Mouse (Mus musculus) left cerebral cortex, postnatal 25 days (tissue): ENCODE data around the gene Stard8. TPM values are rescaled to one million over a fixed set of nuclear protein-coding genes. Genes with fewer than 3 reads are reported as not detected.
"Not testable (repeated sequence)": the region's sequence is repeated elsewhere in the genome, so short reads cannot be mapped to it uniquely, and the experiment has no call there.

Experiments used
- DNase-seq, 2 experiments: peaks; one replicate each; pipeline ENCODE4 v3.0.0; 2022; ENCODE audit warnings: low spot score in 2 of 2, mixed read lengths in 1 of 2
- intact Hi-C: fragments of 180-260 bp; cut with DNase I; formaldehyde crosslinking; loops from one replicate; pipeline ENCODE4 v1.15.1; 2025
- total RNA-seq, 2 experiments: library from RNA; stranded (reverse); gene quantifications; 2 replicates each; pipeline ENCODE4 v1.2.3; 2021

The Stard8 gene
- total RNA-seq = 10 to 100 TPM; 45.7 to 50.6 TPM

GRCm38 (mm10) chrX:99003046-99003445 is at the start of gene Stard8:
Gene Stard8, plus strand, starts transcription at chrX:99003248.
- DNase-seq = no peak
- intact Hi-C loops = no loop called here

- intact Hi-C loops = no loop called here
- no peak for DNase-seq
Observed at GRCm38 (mm10) chrX:98953941-98954340, 49.1 kb upstream of the Stard8 start.

- no peak for DNase-seq
- intact Hi-C loops = no loop called here
Observed at GRCm38 (mm10) chrX:98958287-98958686, 44.8 kb upstream of the Stard8 start.

- intact Hi-C loops = no loop called here
- DNase-seq = no peak
Observed at GRCm38 (mm10) chrX:98959050-98959449, 44.0 kb upstream of the Stard8 start.

GRCm38 (mm10) chrX:98963742-98964141 is 39.3 kb upstream of the Stard8 start:
- intact Hi-C loops = no loop called here

GRCm38 (mm10) chrX:98964513-98964912 is 38.5 kb upstream of the Stard8 start:
- intact Hi-C loops = no loop called here
- DNase-seq = no peak

More at GRCm38 (mm10) chrX:98963742-98964141, 39.3 kb upstream of the Stard8 start:
- DNase-seq = no peak

- intact Hi-C loops = loop anchor here (5.0 to 10.0 kb wide), 2 partner anchors 121 to 668 kb away; no protein-coding TSS in a partner anchor
- DNase-seq = not testable (repeated sequence)
Observed at GRCm38 (mm10) chrX:98986611-98987010, 16.4 kb upstream of the Stard8 start.

GRCm38 (mm10) chrX:98989574-98989973 is 13.5 kb upstream of the Stard8 start:
- peak; percentile 21 to 39 for DNase-seq

GRCm38 (mm10) chrX:99002065-99002464 is 983 bp upstream of the Stard8 start:
- intact Hi-C loops = no loop called here

More at GRCm38 (mm10) chrX:98989574-98989973, 13.5 kb upstream of the Stard8 start:
- intact Hi-C loops = loop anchor here (2.0 to 10.0 kb wide), 3 partner anchors 59 to 665 kb away; no protein-coding TSS in a partner anchor

GRCm38 (mm10) chrX:99010581-99010980 is 7.5 kb downstream of the Stard8 start:
- DNase-seq = no peak
- intact Hi-C loops = no loop called here

More at GRCm38 (mm10) chrX:99002065-99002464, 983 bp upstream of the Stard8 start:
- no peak for DNase-seq

GRCm38 (mm10) chrX:99011281-99011680 is 8.2 kb downstream of the Stard8 start:
- intact Hi-C loops = no loop called here
- no peak for DNase-seq

GRCm38 (mm10) chrX:99012486-99012885 is 9.4 kb downstream of the Stard8 start:
- DNase-seq = no peak
- intact Hi-C loops = no loop called here

GRCm38 (mm10) chrX:99015705-99016104 is 12.7 kb downstream of the Stard8 start:
- intact Hi-C loops = no loop called here

GRCm38 (mm10) chrX:99016987-99017386 is 13.9 kb downstream of the Stard8 start:
- no peak for DNase-seq
- intact Hi-C loops = no loop called here

More at GRCm38 (mm10) chrX:99015705-99016104, 12.7 kb downstream of the Stard8 start:
- no peak for DNase-seq

GRCm38 (mm10) chrX:99017874-99018273 is 14.8 kb downstream of the Stard8 start:
- intact Hi-C loops = no loop called here
- DNase-seq = peak in 1 of 2 experiments; percentile 39

GRCm38 (mm10) chrX:99019303-99019702 is 16.3 kb downstream of the Stard8 start:
- intact Hi-C loops = no loop called here
- no peak for DNase-seq

- intact Hi-C loops = no loop called here
- DNase-seq = no peak
Observed at GRCm38 (mm10) chrX:99020215-99020614, 17.2 kb downstream of the Stard8 start.

GRCm38 (mm10) chrX:99021593-99021992 is 18.5 kb downstream of the Stard8 start:
- peak in 1 of 2 experiments; percentile 15 for DNase-seq
- intact Hi-C loops = no loop called here

- DNase-seq = no peak
- intact Hi-C loops = no loop called here
Observed at GRCm38 (mm10) chrX:99023951-99024350, 20.9 kb downstream of the Stard8 start.

- intact Hi-C loops = no loop called here
- no peak for DNase-seq
Observed at GRCm38 (mm10) chrX:99035407-99035806, 32.4 kb downstream of the Stard8 start.

- DNase-seq = peak; percentile 63 to 76
- intact Hi-C loops = no loop called here
Observed at GRCm38 (mm10) chrX:99042451-99042951, 39.5 kb downstream of the Stard8 start.

GRCm38 (mm10) chrX:99043275-99043674 is 40.2 kb downstream of the Stard8 start:
- intact Hi-C loops = no loop called here
- no peak for DNase-seq
